Comparison of ENCODE assay signal across 8 mouse cellular contexts in the genomic region with DNA sequence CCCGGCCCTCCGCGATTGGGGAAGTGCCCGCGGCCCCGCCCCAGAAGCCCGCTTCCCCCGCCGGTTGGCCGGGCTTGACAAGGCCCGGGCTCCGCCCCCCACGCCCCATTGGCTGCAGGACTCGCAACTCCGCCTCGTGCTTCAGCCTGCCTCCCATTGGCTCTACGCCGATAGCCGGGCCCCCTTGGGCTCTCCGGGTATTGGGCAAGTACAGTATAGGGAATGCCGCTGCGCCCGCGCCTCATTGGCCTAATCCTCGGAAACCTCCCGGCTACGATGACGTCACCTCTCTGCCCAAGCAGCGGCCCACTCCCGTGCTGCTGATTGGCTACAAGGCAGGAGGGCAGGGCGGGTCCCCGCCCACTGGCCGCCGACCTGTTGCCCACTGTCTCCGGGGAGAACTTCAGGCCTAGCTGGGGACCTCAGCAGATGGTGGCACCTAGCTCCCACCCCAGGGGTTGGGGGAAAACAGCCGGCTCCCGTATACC. TPM values are rescaled to one million over a fixed set of nuclear protein-coding genes. Genes with fewer than 3 reads are reported as not detected.
DNase-seq lines count a peak whose midpoint lies in the region; ATAC-seq and TF ChIP-seq lines count a peak whose summit lies in the region.

No protein-coding gene starts in this region.

- peak overlapping the region; percentile 72 for H3K4me3 ChIP-seq in forebrain, embryonic 10.5 days
- peak overlapping the region; percentile 79 for H3K4me3 ChIP-seq in heart, embryonic 15.5 days
- peak overlapping the region; percentile 62 to 98 for H3K4me3 ChIP-seq in liver, embryonic 14.5 days (ENCODE audit: insufficient read depth in 1 of 2, low read depth in 2 of 2, low read length in 2 of 2)
- peak overlapping the region; percentile 92 for H3K4me3 ChIP-seq in neural tube, embryonic 11.5 days (ENCODE audit: low read depth, low read length)
- peak overlapping the region; percentile 98 for H3K4me3 ChIP-seq in stomach, postnatal 0 days (ENCODE audit: low read depth, low read length)

- no peaks in the 10 kb centered on the region for H3K9me3 ChIP-seq in forebrain, embryonic 10.5 days
- no peaks in the 10 kb centered on the region for H3K9me3 ChIP-seq in heart, embryonic 15.5 days (replicated peaks)
- H3K9me3 ChIP-seq in liver, embryonic 14.5 days (ENCODE audit: control insufficient read depth, low read length) = no peaks in the 10 kb centered on the region
- H3K9me3 ChIP-seq in neural tube, embryonic 11.5 days (ENCODE audit: control insufficient read depth, low read length) = no peaks in the 10 kb centered on the region
- no peaks in the 10 kb centered on the region for H3K9me3 ChIP-seq in stomach, postnatal 0 days (ENCODE audit: control insufficient read depth, low read length)

- WGBS in forebrain, embryonic 10.5 days = under 1% methylated on average over 37 of the region's 37 CpGs
- under 1% methylated on average over 36 of the region's 37 CpGs for WGBS in heart, embryonic 15.5 days
- WGBS in liver, embryonic 14.5 days (ENCODE audit: insufficient replicate concordance) = under 1% methylated on average over 36 of the region's 37 CpGs
- WGBS in neural tube, embryonic 11.5 days = under 1% methylated on average over 22 of the region's 37 CpGs
- WGBS in stomach, postnatal 0 days = under 1% methylated on average over 32 of the region's 37 CpGs

- H3K9ac ChIP-seq in heart, embryonic 15.5 days = peak overlapping the region; percentile 50
- peak overlapping the region; percentile 86 for H3K9ac ChIP-seq in liver, embryonic 14.5 days (replicated peaks)
- peak overlapping the region; percentile 76 for H3K9ac ChIP-seq in neural tube, embryonic 11.5 days (ENCODE audit: low read length)
- peak overlapping the region; percentile 92 for H3K9ac ChIP-seq in stomach, postnatal 0 days (ENCODE audit: low read length)

- no peaks in the 10 kb centered on the region for H3K27me3 ChIP-seq in forebrain, embryonic 10.5 days (ENCODE audit: poor library complexity, severe bottlenecking)
- no peaks in the 10 kb centered on the region for H3K27me3 ChIP-seq in heart, embryonic 15.5 days
- H3K27me3 ChIP-seq in liver, embryonic 14.5 days (ENCODE audit: control insufficient read depth, insufficient read depth, low read length) = no peaks in the 10 kb centered on the region
- H3K27me3 ChIP-seq in neural tube, embryonic 11.5 days (ENCODE audit: control insufficient read depth, insufficient read depth, low read length) = no peaks in the 10 kb centered on the region
- H3K27me3 ChIP-seq in stomach, postnatal 0 days (ENCODE audit: control insufficient read depth, insufficient read depth, low read length) = no peaks in the 10 kb centered on the region

- TF ChIP-seq CTCF in liver, embryonic 14.5 days (IDR thresholded peaks at IDR 0.05; ENCODE audit: low read depth) = no peak
- no peak for TF ChIP-seq CTCF in stomach, postnatal 0 days (IDR thresholded peaks at IDR 0.05; ENCODE audit: low read depth)

- peaks cover 28% of the 10 kb centered on the region for H3K36me3 ChIP-seq in forebrain, embryonic 10.5 days (replicated peaks)
- H3K36me3 ChIP-seq in heart, embryonic 15.5 days = peaks cover 25% of the 10 kb centered on the region
- peaks cover 35% of the 10 kb centered on the region for H3K36me3 ChIP-seq in liver, embryonic 14.5 days (replicated peaks; ENCODE audit: control insufficient read depth, insufficient read depth, low read depth)
- H3K36me3 ChIP-seq in neural tube, embryonic 11.5 days (ENCODE audit: control insufficient read depth, insufficient read depth, low read length) = peaks cover 5% of the 10 kb centered on the region; the same call in 1 of the 2 replicates
- peaks cover 2% of the 10 kb centered on the region; the same call in 1 of the 2 replicates for H3K36me3 ChIP-seq in stomach, postnatal 0 days (ENCODE audit: control insufficient read depth, insufficient read depth, low read length)

- DNase-seq in CD8-positive naive resting alpha-beta T cell, adult 2 months (ENCODE audit: low read depth in 2 of 2, low spot score in 2 of 2) = peak; percentile 97 to 99
- DNase-seq in c-Kit-positive CD71-negative TER-119-negative erythroid progenitor cells, embryonic 14.5 days (ENCODE audit: low read depth) = peak; percentile 99
- peak; percentile 100 for DNase-seq in forebrain, embryonic 10.5 days (ENCODE audit: extremely low spot score, low spot score)
- peak; percentile 100 for DNase-seq in kidney, postnatal 25 days
- DNase-seq in liver, embryonic 14.5 days (ENCODE audit: low read depth in 3 of 3, low spot score in 3 of 3) = peak; percentile 100
- peak; percentile 100 for DNase-seq in neural tube, embryonic 11.5 days (ENCODE audit: low spot score)
- DNase-seq in stomach, postnatal 0 days (ENCODE audit: low spot score) = peak; percentile 100

- peaks cover 23% of the 10 kb centered on the region for H3K4me1 ChIP-seq in forebrain, embryonic 10.5 days
- peaks cover 18% of the 10 kb centered on the region for H3K4me1 ChIP-seq in heart, embryonic 15.5 days (replicated peaks)
- peaks cover 28 to 35% of the 10 kb centered on the region in 2 experiments for H3K4me1 ChIP-seq in liver, embryonic 14.5 days (replicated peaks; ENCODE audit: control insufficient read depth in 2 of 2, insufficient read depth in 2 of 2, low read length in 1 of 2)
- H3K4me1 ChIP-seq in neural tube, embryonic 11.5 days (ENCODE audit: control insufficient read depth, insufficient read depth, low read length) = peaks cover 11% of the 10 kb centered on the region
- H3K4me1 ChIP-seq in stomach, postnatal 0 days (replicated peaks; ENCODE audit: control insufficient read depth, insufficient read depth) = no peaks in the 10 kb centered on the region

- peak overlapping the region; percentile 82 for H3K4me2 ChIP-seq in heart, embryonic 15.5 days
- H3K4me2 ChIP-seq in liver, embryonic 14.5 days (ENCODE audit: low read depth) = peak overlapping the region; percentile 84
- H3K4me2 ChIP-seq in neural tube, embryonic 11.5 days (ENCODE audit: low read depth) = peak overlapping the region; percentile 68
- peak overlapping the region; percentile 63 for H3K4me2 ChIP-seq in stomach, postnatal 0 days (replicated peaks; ENCODE audit: low read depth)

- peak; percentile 100 for ATAC-seq in heart, embryonic 15.5 days (replicated peaks; ENCODE audit: insufficient number of reproducible peaks, insufficient read depth, low FRiP score, low read depth)
- peak; percentile 99 for ATAC-seq in liver, embryonic 14.5 days (ENCODE audit: insufficient read depth)
- peak; percentile 100 for ATAC-seq in neural tube, embryonic 11.5 days (ENCODE audit: insufficient read depth, low FRiP score, low TSS enrichment)
- peak; percentile 99 for ATAC-seq in stomach, postnatal 0 days (ENCODE audit: low FRiP score, low TSS enrichment)

- TF ChIP-seq EP300 in liver, embryonic 14.5 days (IDR thresholded peaks at IDR 0.05; ENCODE audit: low read depth) = no peak
- TF ChIP-seq EP300 in stomach, postnatal 0 days (optimal IDR thresholded peaks at IDR 0.05) = no peak

- H3K27ac ChIP-seq in forebrain, embryonic 10.5 days = peak overlapping the region; percentile 77
- H3K27ac ChIP-seq in heart, embryonic 15.5 days = peak overlapping the region; percentile 64
- H3K27ac ChIP-seq in liver, embryonic 14.5 days = peak overlapping the region; percentile 84
- peak overlapping the region; percentile 34; the same call in 1 of the 2 replicates for H3K27ac ChIP-seq in neural tube, embryonic 11.5 days (ENCODE audit: low read depth, low read length)
- H3K27ac ChIP-seq in stomach, postnatal 0 days (replicated peaks) = peak overlapping the region; percentile 88

RNA-seq across cellular contexts. Expression of gene Mxd1, which starts 0.3 kb away (rescaled TPM):
- 8.2 and 8.3 TPM in 2 replicates for polyA plus RNA-seq in forebrain, embryonic 10.5 days (2016; fragmentation: Nextera tagmentation; extraction: Ambion mirVana)
- polyA plus RNA-seq in heart, embryonic 15.5 days (2015; fragmentation: Nextera tagmentation; extraction: Ambion mirVana) = 7.6 and 9.8 TPM in 2 replicates
- 17.8 and 18.7 TPM in 2 replicates for polyA plus RNA-seq in liver, embryonic 14.5 days (2012; rRNA removed)
- 30.3 and 32.5 TPM in 2 replicates for polyA plus RNA-seq in liver, embryonic 14.5 days (2014; fragmentation: Nextera tagmentation; extraction: Ambion mirVana)
- 21.2 and 24.8 TPM in 2 replicates for polyA plus RNA-seq in neural tube, embryonic 11.5 days (2014; fragmentation: Nextera tagmentation; extraction: Ambion mirVana)
- 24.4 and 27.3 TPM in 2 replicates for polyA plus RNA-seq in stomach, postnatal 0 days (2015; fragmentation: Nextera tagmentation; extraction: Ambion mirVana)

RNA-seq across cellular contexts. Expression of gene Snrnp27, which starts 15.0 kb away (rescaled TPM):
- polyA plus RNA-seq in forebrain, embryonic 10.5 days (2016; fragmentation: Nextera tagmentation; extraction: Ambion mirVana) = 125 and 136 TPM in 2 replicates
- polyA plus RNA-seq in heart, embryonic 15.5 days (2015; fragmentation: Nextera tagmentation; extraction: Ambion mirVana) = 68.3 and 81.3 TPM in 2 replicates
- polyA plus RNA-seq in liver, embryonic 14.5 days (2012; rRNA removed) = 13.6 and 27.2 TPM in 2 replicates
- 54.5 and 58.2 TPM in 2 replicates for polyA plus RNA-seq in liver, embryonic 14.5 days (2014; fragmentation: Nextera tagmentation; extraction: Ambion mirVana)
- 115 and 130 TPM in 2 replicates for polyA plus RNA-seq in neural tube, embryonic 11.5 days (2014; fragmentation: Nextera tagmentation; extraction: Ambion mirVana)
- 82.7 and 90.8 TPM in 2 replicates for polyA plus RNA-seq in stomach, postnatal 0 days (2015; fragmentation: Nextera tagmentation; extraction: Ambion mirVana)

RNA-seq across cellular contexts. Expression of gene Asprv1, which starts 41.3 kb away (rescaled TPM):
- polyA plus RNA-seq in forebrain, embryonic 10.5 days (2016; fragmentation: Nextera tagmentation; extraction: Ambion mirVana) = 0.16 and 0.32 TPM in 2 replicates
- polyA plus RNA-seq in heart, embryonic 15.5 days (2015; fragmentation: Nextera tagmentation; extraction: Ambion mirVana) = 0.57 and 0.84 TPM in 2 replicates
- 0.26 and 0.33 TPM in 2 replicates for polyA plus RNA-seq in liver, embryonic 14.5 days (2012; rRNA removed)
- polyA plus RNA-seq in liver, embryonic 14.5 days (2014; fragmentation: Nextera tagmentation; extraction: Ambion mirVana) = 0.23 and 0.28 TPM in 2 replicates
- polyA plus RNA-seq in neural tube, embryonic 11.5 days (2014; fragmentation: Nextera tagmentation; extraction: Ambion mirVana) = 0.35 and 0.64 TPM in 2 replicates
- 2,145 and 2,418 TPM in 2 replicates for polyA plus RNA-seq in stomach, postnatal 0 days (2015; fragmentation: Nextera tagmentation; extraction: Ambion mirVana)

Comparison
In these comparisons a context has a peak if more than half of its experiments do, and no peak if none do; other contexts are left out.
1. Peak in every context shown above with its lines: DNase-seq, ATAC-seq, H3K4me3 ChIP-seq and H3K27ac ChIP-seq.
2. H3K27ac ChIP-seq: peak in every context shown above with its lines; median percentile 88 in stomach, postnatal 0 days; 84 in liver, embryonic 14.5 days; 77 in forebrain, embryonic 10.5 days; 64 in heart, embryonic 15.5 days; 34 in neural tube, embryonic 11.5 days.
3. RNA of gene Asprv1, which starts 41.3 kb away (polyA plus RNA-seq): 2,145 to 2,418 TPM in stomach, postnatal 0 days; 0.35 to 0.64 TPM in neural tube, embryonic 11.5 days, 0.57 to 0.84 TPM in heart, embryonic 15.5 days, 0.23 to 0.33 TPM in liver, embryonic 14.5 days and 0.16 to 0.32 TPM in forebrain, embryonic 10.5 days; every median in the first group is over 1,000 times any median in the second.